Mouse (Mus musculus) stomach, embryonic 16.5 days (tissue): ENCODE data around the gene Olfr5. TPM values are rescaled to one million over a fixed set of nuclear protein-coding genes. Genes with fewer than 3 reads are reported as not detected.
"Not testable (repeated sequence)": the region's sequence is repeated elsewhere in the genome, so short reads cannot be mapped to it uniquely, and the experiment has no call there.

Experiments
- ATAC-seq: fragments of 200-750 bp; cut with Nextera tagmentation; 2 replicates; pipeline ENCODE4 v1.8.0; 2017; ENCODE audit warnings: moderate number of reproducible peaks, moderate TSS enrichment; ENCODE audit not compliant: insufficient read depth, low FRiP score
- H3K27ac ChIP-seq: fragments of 300-500 bp; sonication (generic); 2 replicates; pipeline ENCODE4 v1.5.1; 2014; ENCODE audit warnings: low read length
- H3K27me3 ChIP-seq: fragments of 300-500 bp; sonication (generic); 2 replicates; pipeline ENCODE4 v1.6.1; 2014; ENCODE audit warnings: low read length, control low read depth, mixed read lengths; ENCODE audit not compliant: control insufficient read depth, insufficient read depth
- H3K36me3 ChIP-seq: fragments of 300-500 bp; sonication (generic); 2 replicates; pipeline ENCODE4 v1.6.1; 2014; ENCODE audit warnings: low read length; ENCODE audit not compliant: control insufficient read depth, insufficient read depth
- H3K4me1 ChIP-seq: fragments of 300-500 bp; sonication (generic); 2 replicates; pipeline ENCODE4 v1.6.1; 2014; ENCODE audit warnings: low read length, control low read depth, mixed read lengths; ENCODE audit not compliant: control insufficient read depth, insufficient read depth
- H3K4me2 ChIP-seq: fragments of 300-500 bp; sonication (generic); 2 replicates; pipeline ENCODE4 v1.6.1; 2014; ENCODE audit warnings: low read depth, low read length, mixed read lengths
- H3K4me3 ChIP-seq: fragments of 300-500 bp; sonication (generic); replicated peaks from 2 replicates; pipeline ENCODE4 v1.5.1; 2014; ENCODE audit warnings: mild to moderate bottlenecking, low read length
- H3K9ac ChIP-seq: fragments of 300-500 bp; sonication (generic); 2 replicates; pipeline ENCODE4 v1.6.1; 2014; ENCODE audit warnings: low read length
- H3K9me3 ChIP-seq: fragments of 300-500 bp; sonication (generic); replicated peaks from 2 replicates; pipeline ENCODE4 v1.6.1; 2016; ENCODE audit warnings: low read length, control low read depth; ENCODE audit not compliant: control insufficient read depth
- WGBS: fragments of 180-500 bp; shearing (Covaris S2); extraction: QIAGEN DNeasy Blood & Tissue Kit; methylation state at CpG from one replicate; pipeline ENCODE4 v1.1.7; 2014; 5-methylcytosine and 5-hydroxymethylcytosine counted together
- polyA plus RNA-seq: library from polyadenylated mRNA; unstranded; fragments of >200 nt; fragmentation: Nextera tagmentation; extraction: Ambion mirVana; gene quantifications from 2 replicates; pipeline ENCODE4 v1.2.1, GENCODE M21; 2015

The Olfr5 gene
- not detected in 2 replicates for polyA plus RNA-seq

DNA sequence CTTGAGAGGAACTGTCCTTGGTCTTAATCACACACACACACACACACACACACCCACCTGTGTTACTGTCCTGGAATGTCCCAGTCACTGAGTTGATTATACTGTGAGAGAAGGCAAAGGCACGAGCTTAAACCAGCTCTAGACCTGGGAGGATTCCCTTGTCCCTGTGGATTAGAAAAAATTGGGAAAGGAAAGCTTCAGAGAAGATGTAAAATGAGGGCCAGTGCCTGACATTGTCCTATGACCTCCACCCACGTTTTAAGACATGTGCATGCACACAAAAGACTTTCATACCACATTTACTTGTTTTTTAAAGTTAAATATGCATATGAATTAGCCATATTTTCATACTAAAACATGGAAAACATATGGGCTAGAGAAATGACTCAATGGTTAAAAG, at the start of gene Olfr5:
Gene Olfr5 (minus strand): TSS at position 101 of the 400 bp plus-strand sequence.
- Histone ChIP-seq H3K4me3 (no peak within 1 kb of the TSS), H3K36me3 (no peaks in the 10 kb centered on the region), H3K9ac (no peak within 1 kb of the TSS), H3K9me3 (no peaks in the 10 kb centered on the region), H3K4me2 (no peak within 1 kb of the TSS), H3K4me1 (no peaks in the 10 kb centered on the region), H3K27ac (no peak within 1 kb of the TSS), H3K27me3 (no peaks in the 10 kb centered on the region)
- WGBS = 26% methylated on average over 2 of the region's 2 CpGs
- ATAC-seq = no peak

DNA sequence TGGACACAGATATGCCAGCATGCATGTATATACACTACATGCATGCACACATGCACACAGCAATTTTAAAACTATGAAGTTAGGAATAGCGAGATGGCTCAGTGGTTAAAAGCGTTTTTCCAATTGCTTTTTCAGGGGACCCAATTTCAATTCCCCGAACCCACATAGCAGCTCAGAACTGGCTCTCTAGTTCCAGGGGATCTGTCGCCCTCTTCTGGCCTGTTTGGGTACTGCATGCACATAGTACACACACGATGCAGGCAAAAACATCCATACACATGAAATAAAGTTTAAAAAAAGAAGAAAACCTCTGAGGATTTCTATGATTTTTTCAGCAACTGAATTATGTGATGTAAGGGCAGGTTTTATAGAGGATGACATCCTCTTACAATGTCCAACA, 39.4 kb upstream of the Olfr5 start:
- ATAC-seq = no peak
- Histone ChIP-seq H3K4me3 (no peak overlapping the region), H3K27ac (no peak overlapping the region), H3K4me2 (no peak overlapping the region), H3K27me3 (no peaks in the 10 kb centered on the region), H3K9ac (no peak overlapping the region), H3K9me3 (0 out of 2 replicates have a peak, but pooled peaks cover 2% of the 10 kb centered on the region), H3K36me3 (no peaks in the 10 kb centered on the region), H3K4me1 (no peaks in the 10 kb centered on the region)
- WGBS = 65% methylated on average over 5 of the region's 5 CpGs

- ATAC-seq = no peak
- no peak overlapping the region for H3K9ac ChIP-seq
- H3K4me3 ChIP-seq = no peak overlapping the region
- no peaks in the 10 kb centered on the region for H3K4me1 ChIP-seq
- H3K36me3 ChIP-seq = no peaks in the 10 kb centered on the region
- no peak overlapping the region for H3K27ac ChIP-seq
- 57% methylated on average over 3 of the region's 3 CpGs for WGBS
- H3K9me3 ChIP-seq = 0 out of 2 replicates have a peak, but pooled peaks cover 2% of the 10 kb centered on the region
- no peak overlapping the region for H3K4me2 ChIP-seq
- H3K27me3 ChIP-seq = no peaks in the 10 kb centered on the region
Measured at GRCm38 (mm10) chr7:6525001-6525400, 38.3 kb upstream of the Olfr5 start.

DNA sequence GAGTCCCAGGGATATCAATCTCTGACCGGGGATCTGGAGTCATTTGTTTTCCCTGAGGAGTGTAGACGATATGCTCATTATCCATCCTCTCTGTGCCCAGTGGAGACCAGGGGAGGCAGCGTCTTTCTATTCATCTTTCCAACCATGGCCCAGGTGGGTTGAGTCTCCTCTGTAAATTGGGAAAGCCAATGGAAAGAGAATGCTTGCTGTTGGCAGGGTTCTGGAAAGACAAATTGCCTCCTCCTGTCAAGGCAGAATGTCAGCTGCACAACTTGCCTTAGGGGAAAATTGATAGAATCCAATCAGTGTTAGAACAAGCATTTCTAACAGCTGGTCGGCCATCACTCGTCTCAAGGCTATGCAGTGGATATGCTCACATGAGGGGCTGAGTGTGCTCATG, 36.1 kb upstream of the Olfr5 start, which contains the start of gene Olfr1349:
Gene Olfr1349 (minus strand): TSS at position 101 of the 400 bp plus-strand sequence.
- no peaks in the 10 kb centered on the region for H3K4me1 ChIP-seq
- H3K36me3 ChIP-seq = no peaks in the 10 kb centered on the region
- H3K9ac ChIP-seq = no peak within 1 kb of the TSS
- WGBS = 83% methylated on average over 5 of the region's 5 CpGs
- H3K27ac ChIP-seq = no peak within 1 kb of the TSS
- no peak for ATAC-seq
- H3K27me3 ChIP-seq = no peaks in the 10 kb centered on the region
- H3K4me3 ChIP-seq = no peak within 1 kb of the TSS
- no peak within 1 kb of the TSS for H3K4me2 ChIP-seq
- 0 out of 2 replicates have a peak, but pooled peaks cover 2% of the 10 kb centered on the region for H3K9me3 ChIP-seq

- H3K36me3 ChIP-seq = no peaks in the 10 kb centered on the region
- WGBS = 27% methylated on average over 1 of the region's 1 CpGs
- H3K4me2 ChIP-seq = no peak overlapping the region
- no peak overlapping the region for H3K27ac ChIP-seq
- H3K9ac ChIP-seq = no peak overlapping the region
- no peaks in the 10 kb centered on the region for H3K27me3 ChIP-seq
- H3K4me1 ChIP-seq = no peaks in the 10 kb centered on the region
- no peak for ATAC-seq
- 0 out of 2 replicates have a peak, but pooled peaks cover 2% of the 10 kb centered on the region for H3K9me3 ChIP-seq
- H3K4me3 ChIP-seq = no peak overlapping the region
Measured at GRCm38 (mm10) chr7:6521666-6522065, 34.9 kb upstream of the Olfr5 start.

GRCm38 (mm10) chr7:6508648-6509047, 21.9 kb upstream of the Olfr5 start, which contains the start of gene Olfr1348:
Gene Olfr1348 (minus strand): TSS chr7:6508748.
- no peak for ATAC-seq
- Histone ChIP-seq H3K4me2 (no peak within 1 kb of the TSS), H3K4me3 (no peak within 1 kb of the TSS), H3K4me1 (no peaks in the 10 kb centered on the region), H3K27ac (no peak within 1 kb of the TSS), H3K9ac (no peak within 1 kb of the TSS), H3K9me3 (0 out of 2 replicates have a peak, but pooled peaks cover 3% of the 10 kb centered on the region), H3K36me3 (no peaks in the 10 kb centered on the region), H3K27me3 (no peaks in the 10 kb centered on the region)
- WGBS = 90% methylated on average over 1 of the region's 1 CpGs

GRCm38 (mm10) chr7:6499655-6500054, 12.9 kb upstream of the Olfr5 start, which contains the start of gene Olfr1347:
Gene Olfr1347 (minus strand): TSS chr7:6499755.
- Histone ChIP-seq H3K4me3 (no peak within 1 kb of the TSS), H3K27me3 (no peaks in the 10 kb centered on the region), H3K4me1 (no peaks in the 10 kb centered on the region), H3K9me3 (no peaks in the 10 kb centered on the region; the same call in 1 of the 2 replicates), H3K9ac (no peak within 1 kb of the TSS), H3K36me3 (no peaks in the 10 kb centered on the region), H3K27ac (no peak within 1 kb of the TSS), H3K4me2 (no peak within 1 kb of the TSS)
- WGBS = 68% methylated on average over 1 of the region's 1 CpGs
- ATAC-seq = no peak

DNA sequence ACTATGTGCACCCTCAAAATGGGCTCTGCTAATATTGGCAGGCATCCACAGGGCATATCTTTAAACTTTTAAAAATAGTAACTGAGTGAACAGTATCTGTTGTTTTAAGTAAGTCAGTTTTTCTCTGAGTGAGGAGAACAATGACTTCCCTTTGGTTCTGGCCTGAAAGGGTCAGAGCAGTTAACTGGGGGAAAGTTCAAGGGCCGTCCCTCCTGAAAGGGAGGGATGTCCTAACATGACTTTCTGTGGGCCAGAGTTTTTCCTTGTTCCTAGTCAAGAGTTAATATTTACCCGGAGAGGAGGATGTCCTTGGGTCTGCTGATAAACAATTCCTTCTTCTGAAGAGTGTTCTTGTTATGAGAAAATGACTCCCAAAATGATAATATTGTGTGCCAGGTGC, 9.1 kb downstream of the Olfr5 start:
- not testable (repeated sequence) for H3K4me3 ChIP-seq, ATAC-seq, H3K4me1 ChIP-seq, H3K4me2 ChIP-seq, H3K27me3 ChIP-seq, H3K36me3 ChIP-seq, H3K9ac ChIP-seq, H3K9me3 ChIP-seq, H3K27ac ChIP-seq
- WGBS = 64% methylated on average over 2 of the region's 2 CpGs

DNA sequence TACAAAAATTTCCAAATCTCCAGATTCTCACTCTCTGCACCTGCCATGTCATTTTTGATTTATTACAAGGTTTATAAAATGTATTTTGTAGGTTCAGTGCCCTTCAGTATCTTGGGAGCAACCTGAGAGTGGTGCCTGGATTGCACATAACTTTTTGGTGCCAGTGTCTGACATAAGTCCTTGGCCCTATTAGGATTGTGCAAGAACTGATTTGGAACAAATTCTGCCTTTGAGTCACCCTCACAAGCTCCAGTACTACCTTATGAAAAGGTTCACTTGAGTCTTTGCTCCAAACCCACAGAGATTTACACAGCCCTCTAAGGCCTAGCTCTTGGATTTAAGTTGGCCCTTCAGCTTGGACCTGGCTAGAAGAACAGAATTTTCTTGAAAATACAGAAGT, 19.8 kb downstream of the Olfr5 start, which contains the start of gene Olfr1346:
Gene Olfr1346 (plus strand): TSS at position 151 of the 400 bp plus-strand sequence.
- Histone ChIP-seq H3K4me3 (no peak within 1 kb of the TSS), H3K9me3 (no peaks in the 10 kb centered on the region), H3K27me3 (no peaks in the 10 kb centered on the region), H3K4me2 (no peak within 1 kb of the TSS), H3K9ac (no peak within 1 kb of the TSS), H3K27ac (no peak within 1 kb of the TSS), H3K36me3 (no peaks in the 10 kb centered on the region), H3K4me1 (no peaks in the 10 kb centered on the region)
- no peak for ATAC-seq
